Mouse (Mus musculus): ENCODE data around the gene Stat5b.

- TF ChIP-seq POLR2A (IDR thresholded peaks at IDR 0.05; ENCODE audit: control insufficient read depth, extremely low read depth, insufficient read depth, low read length, poor library complexity), result no peak
- peak; percentile 41; the same call in 1 of the 2 replicates for TF ChIP-seq CTCF (IDR thresholded peaks at IDR 0.05; ENCODE audit: borderline replicate concordance, control insufficient read depth, extremely low read depth, insufficient read depth, low read length, poor library complexity)
Measured at GRCm38 (mm10) chr11:100745085-100745484, 105.4 kb downstream of the Stat5b start.
